Mouse (Mus musculus) testis, adult 2 months (tissue): ENCODE measurements around the gene Ercc2.

Experiments used
- CTCF ChIP-seq: fragments of 200-500 bp; IDR thresholded peaks from 2 replicates; pipeline ENCODE4 v1.5.1; 2012; ENCODE audit warnings: low read depth, mild to moderate bottlenecking, inconsistent platforms, low read length, moderate library complexity; ENCODE audit not compliant: control insufficient read depth, insufficient read depth, insufficient replicate concordance
- POLR2A ChIP-seq: fragments of 200-500 bp; IDR thresholded peaks from 2 replicates; pipeline ENCODE4 v1.6.1; 2012; ENCODE audit warnings: low read depth, mild to moderate bottlenecking, inconsistent platforms, low read length, moderate library complexity; ENCODE audit not compliant: control insufficient read depth

GRCm38 (mm10) chr7:19399496-19400280 is 17.9 kb downstream of the Ercc2 start:
- TF ChIP-seq POLR2A (no peak), CTCF (no peak)
